Mouse (Mus musculus) mesoderm, embryonic 11.5 days (tissue): Measurements from ENCODE around the gene Ngef.
A peak's percentile ranks its signal among the peaks of the same experiment; 100 is the strongest.

Source experiments
- DNase-seq: peaks from one replicate; pipeline ENCODE4 v3.0.0-alpha.2; 2012; ENCODE audit warnings: low read depth, low spot score

Ngef gene

GRCm38 (mm10) chr1:87573800-87574215 lies at the start of gene Ngef:
Ngef (minus strand) TSS chr1:87573870.
- DNase-seq: no peak

DNA sequence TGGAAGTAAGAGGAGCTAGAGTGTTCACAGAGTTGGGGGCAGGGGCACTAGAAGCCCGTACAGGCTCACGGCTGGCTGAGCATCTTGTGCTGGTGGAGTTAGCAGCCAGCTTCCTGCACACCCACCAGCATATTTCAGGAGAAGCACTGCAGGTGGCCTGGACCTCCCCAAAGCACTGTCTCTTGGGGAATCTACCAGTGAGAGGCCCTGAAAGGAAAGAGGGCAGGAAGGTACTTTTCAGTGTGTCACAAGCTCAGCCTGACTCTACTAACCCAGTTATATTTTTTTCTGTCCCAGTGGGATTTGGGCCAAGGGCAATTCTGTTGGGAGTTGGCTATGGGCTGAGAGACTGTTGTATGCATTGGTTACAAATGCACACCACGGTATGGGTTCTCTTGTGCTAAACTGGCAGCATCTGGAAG lies 48.2 kb upstream of the Ngef start:
- DNase-seq: no peak

DNA sequence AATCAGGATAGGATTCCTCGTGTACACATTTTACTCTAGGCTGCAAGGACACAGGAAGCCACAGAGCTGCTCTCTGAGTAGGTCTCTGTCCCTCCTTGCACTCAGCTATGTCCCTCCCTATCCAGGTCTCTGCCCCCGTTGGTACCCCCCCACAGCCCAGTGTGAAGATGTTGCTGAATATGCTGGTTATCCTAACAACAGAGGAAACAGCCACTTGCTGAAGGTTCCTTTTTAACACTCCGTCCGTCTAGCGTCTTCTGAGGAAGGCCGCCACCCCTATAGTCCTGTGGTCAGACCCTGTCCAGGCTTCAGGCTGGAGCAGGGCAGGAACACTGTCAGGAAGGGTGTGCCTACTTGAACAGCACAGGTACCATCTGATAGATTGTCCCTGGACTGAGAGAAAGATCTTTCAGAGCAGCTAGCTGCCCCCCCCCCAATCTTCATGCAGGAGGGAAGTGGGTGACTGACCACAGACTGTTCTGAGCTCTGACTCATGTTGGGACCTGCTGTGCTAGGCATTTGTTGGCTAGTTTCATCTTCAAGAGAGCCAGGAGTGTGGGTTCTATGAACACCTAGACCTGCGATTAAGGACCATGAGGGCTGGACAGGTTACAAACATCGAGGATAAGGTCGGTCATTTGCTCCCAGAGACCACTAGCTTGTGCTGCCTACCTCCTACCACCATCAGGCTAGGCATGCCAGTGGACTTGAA lies 47.6 kb upstream of the Ngef start:
- no peak for DNase-seq

DNA sequence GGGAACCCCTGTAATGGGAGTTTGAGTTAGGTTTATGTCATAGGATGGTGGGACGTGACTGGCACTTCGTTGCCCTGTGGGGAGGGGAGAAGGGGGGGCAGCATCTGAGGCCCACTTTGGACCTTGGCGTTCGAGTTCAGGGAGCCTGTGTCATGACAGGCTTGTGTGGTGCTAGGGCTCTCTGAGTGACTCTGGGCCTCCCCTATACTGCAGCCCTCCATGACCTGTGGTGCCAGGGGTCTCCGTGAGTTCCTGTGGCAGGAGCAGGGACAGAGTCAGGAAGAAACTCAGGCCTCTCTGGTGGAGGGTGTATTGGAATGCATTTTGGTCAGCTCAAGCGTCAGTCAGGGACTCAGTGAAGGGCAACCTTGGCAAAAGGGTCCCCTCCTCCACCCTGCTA lies 47.0 kb upstream of the Ngef start:
- no peak for DNase-seq

GRCm38 (mm10) chr1:87620211-87620668 lies 46.6 kb upstream of the Ngef start, which contains the start of gene Inpp5d:
Inpp5d (plus strand) TSS chr1:87620312.
- no peak for DNase-seq

GRCm38 (mm10) chr1:87614576-87615295 lies 41.1 kb upstream of the Ngef start:
- DNase-seq: no peak

- DNase-seq: peak; percentile 53
These were observed 34.9 kb upstream of the Ngef start for GRCm38 (mm10) chr1:87608416-87609046.

DNA sequence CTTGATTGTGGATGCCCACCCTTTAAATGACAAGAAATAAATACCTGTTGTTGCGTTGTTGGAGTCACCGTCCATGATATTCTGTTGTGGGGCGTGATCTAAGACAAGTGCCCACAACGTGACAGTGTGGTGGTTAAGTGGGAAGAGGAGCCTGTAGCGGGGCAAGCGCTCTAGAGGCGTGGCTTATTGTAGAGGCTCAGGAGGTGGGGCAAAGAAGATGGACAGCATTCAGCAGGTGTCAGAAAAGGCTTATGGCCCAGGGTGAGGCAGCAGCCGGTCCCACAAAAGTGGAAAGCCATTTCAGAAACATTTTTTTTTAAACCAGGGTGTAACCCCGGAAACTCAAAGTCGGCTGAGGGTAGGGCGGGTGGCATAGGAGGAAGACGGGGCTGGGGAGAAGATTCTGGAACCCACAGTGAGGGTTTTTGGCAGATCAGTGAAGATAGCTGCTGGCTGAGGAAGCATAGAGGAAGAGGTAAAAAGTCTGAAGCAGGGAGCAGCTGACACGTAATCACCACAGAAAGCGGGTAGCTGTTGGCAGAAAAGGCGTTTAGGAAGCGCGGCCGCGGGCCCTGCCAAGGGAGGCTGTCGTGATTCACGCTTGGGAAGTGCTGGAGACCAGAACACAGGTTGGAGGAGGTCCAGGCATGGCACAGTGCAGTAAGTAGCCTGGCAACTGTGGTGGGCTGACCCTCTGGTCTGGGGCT lies 33.9 kb upstream of the Ngef start:
- DNase-seq: no peak

DNA sequence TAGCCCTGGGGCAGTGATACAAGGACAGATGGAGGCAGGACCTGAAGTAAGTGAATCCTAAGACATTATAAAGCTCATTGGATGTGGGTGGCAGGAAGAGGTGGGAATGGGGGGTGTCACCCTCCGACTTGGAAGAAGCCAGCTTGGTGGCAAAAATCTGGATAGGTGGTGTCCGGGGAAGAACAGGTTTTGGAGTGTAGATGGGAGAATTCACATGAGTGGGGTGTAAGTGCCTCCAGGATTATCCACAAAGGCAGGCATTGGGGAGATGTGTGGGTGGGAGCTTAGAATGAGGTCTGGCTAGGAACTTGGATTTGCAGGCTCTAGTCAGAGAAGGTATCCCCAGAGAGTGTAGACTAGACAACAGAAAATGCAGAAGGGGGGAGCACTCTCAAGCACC lies 31.6 kb upstream of the Ngef start:
- DNase-seq: no peak

DNA sequence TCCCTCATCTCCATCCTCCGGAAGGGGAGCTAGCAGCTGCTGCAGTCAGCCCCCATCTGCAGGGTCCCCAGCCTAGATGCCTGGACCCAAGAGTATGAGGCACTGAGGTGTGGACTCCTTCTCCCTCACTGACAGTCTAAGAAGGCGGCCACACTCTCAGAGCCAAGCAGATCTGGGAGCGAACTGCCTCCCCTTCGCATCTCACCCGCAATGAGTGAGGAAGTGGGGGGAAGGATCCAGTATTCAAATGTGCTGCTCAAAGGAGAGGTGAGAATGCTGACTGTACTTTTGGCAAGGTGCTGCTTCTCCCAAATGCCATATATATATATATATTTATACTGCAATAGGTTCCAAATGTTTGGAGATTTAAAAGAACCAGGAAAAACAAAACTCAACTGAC lies 29.7 kb upstream of the Ngef start:
- DNase-seq: no peak

GRCm38 (mm10) chr1:87601801-87602200 lies 28.1 kb upstream of the Ngef start:
- DNase-seq: no peak

GRCm38 (mm10) chr1:87600533-87600932 lies 26.9 kb upstream of the Ngef start:
- DNase-seq: no peak

DNA sequence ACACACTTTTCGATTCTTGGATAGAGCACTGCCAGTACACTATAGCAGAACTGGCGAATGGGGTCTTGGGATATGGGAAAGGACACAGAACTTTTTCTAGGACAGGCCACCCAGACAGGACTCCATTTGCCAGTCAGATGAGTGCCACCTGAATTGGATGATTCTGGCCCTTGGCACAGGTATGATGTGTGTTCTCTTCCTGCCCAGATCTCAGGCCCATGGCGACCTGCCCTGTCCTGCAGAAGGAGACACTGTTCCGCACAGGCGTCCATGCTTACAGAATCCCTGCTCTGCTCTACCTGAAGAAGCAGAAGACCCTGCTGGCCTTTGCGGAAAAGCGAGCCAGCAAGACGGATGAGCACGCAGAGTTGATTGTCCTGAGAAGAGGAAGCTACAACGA lies 21.0 kb upstream of the Ngef start:
- no peak for DNase-seq

GRCm38 (mm10) chr1:87594261-87594660 lies 20.6 kb upstream of the Ngef start:
- DNase-seq: no peak

GRCm38 (mm10) chr1:87589980-87590379 lies 16.3 kb upstream of the Ngef start:
- no peak for DNase-seq

DNA sequence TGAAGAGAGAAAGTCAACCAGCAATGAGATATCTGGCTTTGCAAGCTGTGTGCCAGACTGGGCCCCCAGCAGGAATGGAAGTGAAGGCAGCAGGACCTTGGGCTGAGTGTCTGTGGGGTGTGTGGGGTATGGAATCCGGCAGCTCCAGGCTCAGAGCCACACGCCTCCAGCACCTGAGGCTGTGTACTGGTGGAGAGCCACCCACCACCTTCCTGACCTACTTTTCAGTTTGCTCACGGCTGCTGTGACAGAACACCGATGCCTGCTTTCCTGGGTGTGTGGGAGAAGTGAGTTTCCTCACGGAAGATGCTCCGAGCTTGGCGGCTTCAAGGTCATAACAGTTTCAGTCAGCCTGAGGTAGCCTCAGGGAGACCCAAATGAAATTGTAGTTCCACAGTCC lies 15.5 kb upstream of the Ngef start:
- DNase-seq: no peak

DNA sequence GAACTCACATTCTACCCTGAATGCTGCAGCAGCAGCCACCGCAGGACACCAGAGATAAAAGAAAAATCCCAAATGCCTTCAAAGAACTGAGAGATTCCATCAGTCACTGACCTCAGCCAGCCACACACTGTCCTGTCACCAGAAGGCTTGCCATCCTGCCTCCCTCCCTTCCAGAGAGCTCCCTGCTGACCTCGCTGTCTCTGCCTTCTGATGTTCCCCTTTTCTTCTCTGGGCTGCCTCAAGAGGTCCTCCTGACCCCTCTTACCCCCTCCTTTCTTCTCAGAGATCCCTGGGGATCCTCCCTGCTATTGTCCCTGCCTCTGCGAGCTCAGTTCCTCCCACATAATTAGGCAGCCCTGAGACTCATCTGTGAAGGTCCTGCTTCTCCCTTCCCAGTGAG lies 7.2 kb upstream of the Ngef start:
- DNase-seq: peak; percentile 13

GRCm38 (mm10) chr1:87578965-87579364 lies 5.3 kb upstream of the Ngef start:
- DNase-seq: no peak

DNA sequence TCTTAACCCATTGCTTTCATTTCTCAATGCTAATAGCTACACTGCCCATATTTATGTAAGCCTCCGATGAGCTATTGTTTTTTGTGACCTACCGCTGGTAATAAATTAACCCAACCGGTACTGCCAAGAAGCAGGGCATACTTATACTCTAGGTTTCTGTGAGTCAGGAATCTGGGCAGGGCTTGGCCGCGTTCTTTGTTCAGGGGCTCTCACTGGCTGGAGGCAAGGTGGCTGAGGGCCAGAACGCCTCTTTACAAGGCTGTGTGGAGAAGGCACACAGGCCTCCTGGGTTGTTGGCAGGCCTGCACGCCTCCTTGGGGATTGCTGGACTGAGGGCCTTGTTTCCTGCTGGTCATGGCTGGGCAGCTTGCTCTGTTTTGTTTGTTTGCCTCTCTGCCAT lies 1.1 kb upstream of the Ngef start:
- DNase-seq: no peak

DNA sequence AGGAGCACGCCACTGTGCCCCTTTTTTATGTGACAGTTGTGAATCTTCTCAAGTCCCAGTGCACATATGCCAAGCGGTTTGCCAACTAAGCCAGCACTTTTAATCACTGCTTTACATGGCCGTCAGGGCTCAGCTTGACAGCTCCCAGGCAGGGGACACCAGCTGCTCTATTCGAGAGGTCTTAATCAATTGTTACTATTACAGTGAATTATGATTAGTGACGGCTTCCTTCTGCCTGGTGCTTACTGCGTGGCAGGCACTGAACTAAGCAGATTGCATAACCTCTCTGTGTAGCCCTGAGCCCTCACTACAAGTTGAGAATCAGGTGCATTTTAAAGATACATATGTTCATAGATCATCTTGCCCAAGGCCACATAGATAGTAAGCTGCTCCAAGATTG lies 683 bp upstream of the Ngef start:
- no peak for DNase-seq

DNA sequence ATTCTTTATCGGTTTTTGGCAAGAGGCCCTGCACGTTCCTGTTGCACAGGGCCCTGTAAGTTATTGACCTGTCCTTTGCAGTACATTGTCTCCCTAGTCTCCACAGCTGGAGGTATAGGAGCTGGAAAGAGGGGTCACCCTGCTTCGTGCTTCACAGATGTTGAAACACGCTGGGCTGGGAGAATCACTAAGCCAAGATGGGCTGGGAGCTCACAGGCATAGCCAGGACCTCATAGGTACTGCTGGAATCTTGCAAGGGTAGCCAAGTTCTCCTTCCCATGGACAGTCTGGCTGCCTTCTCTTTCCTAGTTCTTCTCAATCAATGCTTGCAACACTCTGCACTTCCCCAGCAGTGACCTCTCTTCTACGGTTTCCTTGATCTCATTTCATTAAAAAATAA lies 409 bp downstream of the Ngef start:
- no peak for DNase-seq

DNA sequence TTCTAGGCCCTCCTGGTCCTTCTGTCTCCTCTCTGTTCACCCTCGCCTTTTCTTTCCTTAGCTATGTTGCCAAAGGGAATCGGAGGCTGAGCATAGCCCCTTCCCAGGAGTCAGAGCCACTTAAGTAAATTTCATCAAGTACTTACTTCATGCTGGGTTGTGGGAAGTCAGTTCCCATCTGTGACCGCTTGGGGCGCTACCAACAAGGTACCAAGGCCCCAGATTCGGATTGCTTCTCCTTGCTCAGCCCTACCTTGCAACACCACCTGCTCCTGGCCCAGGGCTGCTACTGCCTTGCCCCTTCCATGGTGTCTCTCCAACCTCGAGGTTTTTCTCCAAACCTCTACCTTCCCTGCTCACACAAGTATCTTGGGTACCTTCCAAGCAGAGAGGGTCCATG lies 5.3 kb downstream of the Ngef start:
- DNase-seq: peak; percentile 34
